Mouse (Mus musculus): Measurements from ENCODE around the gene Usp37. TPM values are rescaled to one million over a fixed set of nuclear protein-coding genes. Genes with fewer than 3 reads are reported as not detected.

Gene Usp37
- total RNA-seq, 2 experiments from 2014 or later: 8.7 to 9.0 TPM

DNA sequence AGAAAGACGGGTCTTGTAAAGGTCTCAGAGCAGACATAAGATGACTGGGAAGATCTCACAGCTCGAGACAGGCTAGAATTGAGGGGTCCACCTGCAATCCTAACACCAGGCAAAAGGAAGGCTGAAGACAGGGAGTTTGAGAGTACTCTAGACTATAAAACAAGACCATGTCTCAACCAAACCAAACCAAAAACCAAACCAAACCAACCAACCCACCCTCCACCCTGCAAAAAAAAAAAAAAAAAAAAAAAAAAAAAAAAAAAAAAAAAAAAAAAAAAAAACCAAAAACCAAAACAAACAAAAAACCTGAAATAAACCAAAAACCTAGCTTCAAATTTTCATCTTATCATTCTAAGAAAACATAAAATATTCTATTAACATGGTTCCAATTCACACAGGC is 99.5 kb downstream of the Usp37 start:
- no peak for DNase-seq
- Histone ChIP-seq H3K27ac (no peak overlapping the region), H3K4me3 (no peak overlapping the region)
- TF ChIP-seq CTCF (IDR thresholded peaks at IDR 0.05): no peak
- intact Hi-C loops (cut with DNase I): no loop called here

DNA sequence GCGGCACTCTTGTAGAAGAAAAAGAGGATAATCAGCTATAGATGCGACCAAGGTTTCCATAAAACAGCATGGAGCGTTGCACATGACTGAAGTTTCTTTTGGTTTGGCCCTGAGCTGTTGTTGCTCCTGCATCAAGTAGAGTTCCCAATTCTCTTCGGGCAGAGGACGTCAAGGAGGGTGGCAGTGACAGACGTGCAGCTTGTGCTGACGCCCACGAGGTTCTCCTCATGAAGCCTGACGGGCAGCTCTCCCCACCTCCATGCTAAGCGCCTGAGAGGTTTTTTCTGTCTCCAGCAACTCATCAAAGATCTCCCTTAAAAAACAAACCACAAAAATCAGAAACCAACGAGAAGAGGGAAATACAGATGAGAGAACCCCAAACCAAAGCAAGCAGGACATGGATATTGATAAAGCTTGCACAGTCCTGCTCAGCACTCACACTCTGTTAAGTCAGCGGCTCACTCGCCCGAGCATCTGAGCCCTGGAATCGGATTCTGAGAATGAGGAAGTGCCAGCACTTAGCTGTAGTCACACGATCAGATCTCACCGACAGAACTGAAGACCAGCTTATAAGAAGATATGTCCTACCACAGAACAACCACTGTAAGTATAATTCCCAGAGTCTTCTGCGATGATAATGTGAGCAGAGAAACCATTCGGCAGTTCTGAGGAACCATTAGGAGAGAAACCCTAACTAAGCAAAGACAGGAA is 104.8 kb downstream of the Usp37 start:
- Histone ChIP-seq H3K27ac (no peak overlapping the region), H3K4me3 (no peak overlapping the region)
- no peak for DNase-seq
- intact Hi-C loops (cut with DNase I): no loop called here
- no peak for TF ChIP-seq CTCF (IDR thresholded peaks at IDR 0.05)

GRCm38 (mm10) chr1:74437702-74438427 is 106.2 kb downstream of the Usp37 start:
- Histone ChIP-seq H3K27ac (no peak overlapping the region), H3K4me3 (no peak overlapping the region)
- peak; percentile 58 for DNase-seq
- intact Hi-C loops (cut with DNase I): no loop called here
- TF ChIP-seq CTCF (IDR thresholded peaks at IDR 0.05): no peak

DNA sequence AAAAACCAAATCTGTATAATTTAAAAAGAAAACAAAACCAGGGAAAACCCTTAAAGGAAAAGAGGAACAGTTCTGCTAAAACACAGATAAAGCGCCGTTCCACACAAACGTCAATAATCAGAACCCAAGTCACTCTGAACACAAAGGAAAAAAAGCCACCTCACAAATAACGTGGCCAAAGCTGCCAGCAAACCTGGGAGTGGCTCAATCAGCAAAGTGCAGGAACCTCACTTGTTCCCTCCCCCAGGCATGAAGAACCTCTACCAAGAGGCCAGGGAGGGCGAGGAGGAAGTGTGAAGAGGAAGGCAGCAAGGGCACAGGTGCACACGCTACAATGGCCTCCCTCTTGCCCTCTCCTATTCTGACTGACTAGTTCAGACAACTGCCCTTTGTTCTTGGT is 108.5 kb downstream of the Usp37 start:
- intact Hi-C loops (cut with DNase I): no loop called here
- no peak for TF ChIP-seq CTCF (IDR thresholded peaks at IDR 0.05)
- no peak for DNase-seq
- no peak overlapping the region for H3K4me3 ChIP-seq
- H3K27ac ChIP-seq: no peak overlapping the region

GRCm38 (mm10) chr1:74434596-74434995 is 109.5 kb downstream of the Usp37 start:
- H3K27ac ChIP-seq: peak overlapping the region; percentile 29; the same call in 1 of the 2 replicates
- intact Hi-C loops (cut with DNase I): no loop called here
- H3K4me3 ChIP-seq: no peak overlapping the region
- DNase-seq: no peak
- no peak for TF ChIP-seq CTCF (IDR thresholded peaks at IDR 0.05)

DNA sequence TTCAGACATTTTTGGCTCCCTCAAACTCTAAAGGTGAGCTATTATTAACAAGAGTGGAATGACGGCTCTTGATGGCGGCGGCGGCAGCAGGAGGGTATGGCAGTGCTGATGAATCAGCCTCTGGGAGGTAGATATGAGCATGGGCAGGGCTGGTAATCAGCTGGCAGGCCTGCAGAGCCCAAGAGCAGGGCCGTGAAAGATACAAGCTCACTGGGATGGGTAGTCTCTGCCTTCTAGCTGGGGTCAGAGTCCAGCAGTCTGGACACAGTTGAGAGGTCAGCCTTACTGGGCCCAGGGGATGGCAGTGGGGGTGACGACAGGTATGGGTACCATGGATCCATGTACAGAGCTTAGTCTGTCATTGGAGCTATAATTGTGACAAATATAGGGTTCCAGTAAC is 110.9 kb downstream of the Usp37 start:
- Histone ChIP-seq H3K4me3 (no peak overlapping the region), H3K27ac (no peak overlapping the region)
- TF ChIP-seq CTCF (IDR thresholded peaks at IDR 0.05): no peak
- DNase-seq: no peak
- intact Hi-C loops (cut with DNase I): no loop called here

GRCm38 (mm10) chr1:74425845-74426244 is 118.2 kb downstream of the Usp37 start:
- no peak overlapping the region for H3K27ac ChIP-seq
- intact Hi-C loops (cut with DNase I): no loop called here
- TF ChIP-seq CTCF (IDR thresholded peaks at IDR 0.05): no peak
- H3K4me3 ChIP-seq: no peak overlapping the region
- no peak for DNase-seq

GRCm38 (mm10) chr1:74423147-74423546 is 120.9 kb downstream of the Usp37 start:
- TF ChIP-seq CTCF (IDR thresholded peaks at IDR 0.05): no peak
- intact Hi-C loops (cut with DNase I): no loop called here
- Histone ChIP-seq H3K4me3 (no peak overlapping the region), H3K27ac (no peak overlapping the region)
- no peak for DNase-seq

DNA sequence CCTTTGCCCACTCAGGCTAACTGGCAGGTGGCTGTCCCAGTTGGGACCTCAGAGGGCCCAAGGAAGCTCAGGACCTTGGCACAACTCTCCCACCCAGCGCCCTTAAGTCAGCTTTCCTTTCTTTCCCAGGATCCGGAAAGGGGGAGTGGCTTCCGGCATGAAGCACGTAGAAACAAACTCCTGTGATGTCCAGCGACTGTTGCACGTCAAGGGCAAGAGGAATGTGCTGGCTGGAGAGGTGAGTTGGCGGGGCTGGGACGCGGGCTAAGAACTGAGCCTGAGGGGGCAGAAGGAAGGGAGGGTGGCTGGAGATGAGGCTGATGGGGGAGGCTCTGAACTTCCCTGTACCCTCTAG is 124.7 kb downstream of the Usp37 start:
- intact Hi-C loops (cut with DNase I): no loop called here

DNA sequence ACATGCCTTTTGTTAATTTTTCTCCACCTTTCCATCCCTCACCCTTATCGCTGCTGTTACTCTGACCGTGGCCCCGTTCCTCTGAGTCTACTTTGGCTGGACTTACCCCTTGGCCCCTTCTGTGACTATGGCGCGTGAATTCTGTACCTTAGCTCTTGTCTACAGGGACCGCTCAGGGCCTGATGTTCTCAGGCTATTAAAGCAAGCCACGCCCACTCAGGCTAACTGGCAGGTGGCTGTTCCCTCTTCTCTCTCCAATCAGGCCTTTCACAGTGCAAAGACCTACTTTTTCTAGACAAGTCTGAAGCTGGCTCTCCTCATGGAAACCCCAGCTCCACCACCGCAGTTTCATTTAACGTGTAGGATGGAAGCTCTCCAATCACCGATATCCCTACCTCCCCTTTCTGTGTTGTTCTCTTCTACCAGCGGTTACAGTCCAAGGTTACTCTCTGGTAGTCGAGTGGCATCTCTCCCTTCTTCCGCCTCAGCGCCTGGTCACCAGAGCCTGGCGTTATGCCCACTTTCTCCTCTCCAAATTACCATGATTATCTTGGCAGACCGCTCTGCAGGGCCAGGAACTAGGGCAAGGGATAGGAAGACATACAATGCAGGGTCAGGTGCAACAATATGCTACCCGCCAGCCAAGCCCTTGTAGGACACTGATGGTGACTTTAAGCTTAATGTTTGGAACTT is 125.2 kb downstream of the Usp37 start:
- no peak for DNase-seq
- Histone ChIP-seq H3K27ac (no peak overlapping the region), H3K4me3 (no peak overlapping the region)
- intact Hi-C loops (cut with DNase I): no loop called here
- no peak for TF ChIP-seq CTCF (IDR thresholded peaks at IDR 0.05)

More for the DNA sequence above, 124.7 kb downstream of the Usp37 start:
- TF ChIP-seq CTCF (IDR thresholded peaks at IDR 0.05): no peak
- Histone ChIP-seq H3K4me3 (no peak overlapping the region), H3K27ac (no peak overlapping the region)
- DNase-seq: no peak

- Histone ChIP-seq H3K27ac (no peak overlapping the region), H3K4me3 (no peak overlapping the region)
- no peak for TF ChIP-seq CTCF (IDR thresholded peaks at IDR 0.05)
- peak; percentile 67 for DNase-seq
- intact Hi-C loops (cut with DNase I): no loop called here
Measured at GRCm38 (mm10) chr1:74415143-74415542, 128.9 kb downstream of the Usp37 start.

- Histone ChIP-seq H3K27ac (no peak overlapping the region), H3K4me3 (no peak overlapping the region)
- intact Hi-C loops (cut with DNase I): no loop called here
- no peak for TF ChIP-seq CTCF (IDR thresholded peaks at IDR 0.05)
- no peak for DNase-seq
Measured at GRCm38 (mm10) chr1:74412711-74413110, 131.4 kb downstream of the Usp37 start.

DNA sequence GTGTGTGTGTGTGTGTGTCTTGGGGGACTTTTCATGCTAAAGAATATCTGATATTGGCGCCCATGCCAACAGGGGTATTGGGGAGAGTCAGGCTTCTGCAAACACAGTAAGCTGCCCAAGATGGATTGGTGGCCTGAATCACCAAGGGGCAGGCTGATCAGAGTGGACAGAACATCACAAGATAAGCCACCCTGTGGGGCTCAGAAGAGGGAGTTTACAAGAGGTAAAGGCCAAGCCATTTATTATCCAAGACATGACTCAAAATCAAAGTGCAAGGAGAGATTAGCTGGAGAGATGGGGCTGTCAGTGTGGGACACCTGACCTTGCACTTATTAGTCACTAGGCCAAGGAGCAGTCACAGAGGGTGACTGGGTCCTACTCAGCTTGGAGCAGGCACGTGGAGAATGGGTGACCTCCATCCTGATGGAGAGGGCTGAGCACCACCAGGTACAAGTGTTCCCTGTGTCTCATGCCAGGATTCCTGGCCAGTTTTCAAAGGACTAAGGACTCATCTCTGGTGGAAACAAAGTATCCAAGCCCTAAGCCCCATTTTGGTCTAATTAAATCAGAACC is 132.2 kb downstream of the Usp37 start:
- H3K27ac ChIP-seq: no peak overlapping the region
- intact Hi-C loops (cut with DNase I): no loop called here
- no peak for TF ChIP-seq CTCF (IDR thresholded peaks at IDR 0.05)
- no peak overlapping the region for H3K4me3 ChIP-seq
- DNase-seq: no peak

Data from gastrocnemius, adult 2 months (tissue).